Mouse (Mus musculus) CH12.LX (cell line): ENCODE data around the gene Spc25. TPM values are rescaled to one million over a fixed set of nuclear protein-coding genes. Genes with fewer than 3 reads are reported as not detected.

Experiments used
- DNase-seq: peaks from one replicate; pipeline ENCODE4 v3.0.0-alpha.2; 2013; ENCODE audit errors: extremely low read depth
- H3K27ac ChIP-seq: 2 replicates; pipeline ENCODE4 v1.5.1; 2012; ENCODE audit warnings: low read depth, mild to moderate bottlenecking, control low read depth, moderate library complexity; ENCODE audit not compliant: insufficient read depth
- H3K27me3 ChIP-seq: replicated peaks from 2 replicates; pipeline ENCODE3; 2012; ENCODE audit warnings: inconsistent platforms
- H3K36me3 ChIP-seq, 2 experiments: replicated peaks in 1 of 2; 2 replicates each; pipeline versions ENCODE3 to v1.6.1; 2012; ENCODE audit warnings: inconsistent platforms in 1 of 2, low read length in 1 of 2, mild to moderate bottlenecking in 1 of 2, mixed read lengths in 1 of 2, moderate library complexity in 1 of 2; ENCODE audit not compliant: control insufficient read depth in 1 of 2, insufficient read depth in 1 of 2
- H3K4me1 ChIP-seq, 2 experiments: 2 replicates each; pipeline ENCODE4 v1.6.1; 2012; ENCODE audit warnings: inconsistent platforms in 1 of 2, moderate library complexity in 1 of 2; ENCODE audit not compliant: insufficient read depth in 2 of 2, control insufficient read depth in 1 of 2
- H3K4me2 ChIP-seq: 2 replicates; pipeline ENCODE4 v1.6.1; 2012; ENCODE audit warnings: low read depth, mild to moderate bottlenecking, control low read depth; ENCODE audit not compliant: poor library complexity, insufficient read depth, severe bottlenecking
- H3K4me3 ChIP-seq, 3 experiments: fragments of 150-350 bp in 1 of 3; sonication (generic) in 1 of 3; replicated peaks in 1 of 3; 2 replicates each; pipeline versions ENCODE3 to v1.5.1; 2011 to 2012; ENCODE audit warnings: low read depth in 2 of 3, low read length in 2 of 3, mild to moderate bottlenecking in 2 of 3, moderate library complexity in 2 of 3, control low read depth in 1 of 3, improper control_type of control experiment in 1 of 3, inconsistent platforms in 1 of 3, mixed read lengths in 1 of 3; ENCODE audit not compliant: poor library complexity in 1 of 3
- H3K79me2 ChIP-seq: replicated peaks from 2 replicates; pipeline ENCODE4 v1.6.1; 2012; ENCODE audit warnings: mild to moderate bottlenecking, moderate library complexity; ENCODE audit not compliant: control insufficient read depth, poor library complexity, insufficient read depth, severe bottlenecking; ENCODE audit errors: extremely low read depth
- H3K9ac ChIP-seq: 2 replicates; pipeline ENCODE4 v1.6.1; 2012; ENCODE audit warnings: low read depth, mild to moderate bottlenecking, control low read depth, moderate library complexity; ENCODE audit not compliant: insufficient read depth
- H3K9me3 ChIP-seq: replicated peaks from 2 replicates; pipeline ENCODE3; 2012; ENCODE audit warnings: low read length, inconsistent platforms, mixed read lengths
- CHD2 ChIP-seq: IDR thresholded peaks from 2 replicates; pipeline ENCODE4 v1.6.1; 2011; ENCODE audit warnings: low read length, improper control_type of control experiment
- E2F4 ChIP-seq: IDR thresholded peaks from 2 replicates; pipeline ENCODE4 v1.6.1; 2011; ENCODE audit warnings: low read depth, low read length, improper control_type of control experiment; ENCODE audit not compliant: insufficient replicate concordance
- ELF1 ChIP-seq: IDR thresholded peaks from 2 replicates; pipeline ENCODE4 v1.6.1; 2014; ENCODE audit warnings: low read depth, mild to moderate bottlenecking, inconsistent platforms, low read length, improper control_type of control experiment
- EP300 ChIP-seq: IDR thresholded peaks from 2 replicates; pipeline ENCODE4 v1.6.1; 2011; ENCODE audit warnings: low read length, improper control_type of control experiment
- HCFC1 ChIP-seq: IDR thresholded peaks from 2 replicates; pipeline ENCODE4 v1.6.1; 2012; ENCODE audit warnings: low read depth, mild to moderate bottlenecking, inconsistent platforms, low read length, improper control_type of control experiment
- IRF4 ChIP-seq: IDR thresholded peaks from 2 replicates; pipeline ENCODE4 v1.6.1; 2014; ENCODE audit warnings: low read depth, mild to moderate bottlenecking, inconsistent platforms, low read length, improper control_type of control experiment
- KAT2A ChIP-seq: IDR thresholded peaks from 2 replicates; pipeline ENCODE4 v1.6.1; 2012; ENCODE audit warnings: low read length, improper control_type of control experiment, inconsistent platforms; ENCODE audit not compliant: insufficient replicate concordance
- MAZ ChIP-seq: IDR thresholded peaks from 2 replicates; pipeline ENCODE4 v1.6.1; 2012; ENCODE audit warnings: low read depth, mild to moderate bottlenecking, inconsistent platforms, low read length, improper control_type of control experiment, moderate library complexity
- MEF2A ChIP-seq: IDR thresholded peaks from 2 replicates; pipeline ENCODE4 v1.6.1; 2014; ENCODE audit warnings: low read depth, mild to moderate bottlenecking, inconsistent platforms, low read length, improper control_type of control experiment, borderline replicate concordance
- MXI1 ChIP-seq: IDR thresholded peaks from 2 replicates; pipeline ENCODE4 v1.6.1; 2011; ENCODE audit warnings: mild to moderate bottlenecking, low read depth, low read length, improper control_type of control experiment
- MYC ChIP-seq: IDR thresholded peaks from 2 replicates; pipeline ENCODE4 v1.6.1; 2011; ENCODE audit warnings: low read depth, mild to moderate bottlenecking, improper control_type of control experiment, low read length
- NELFE ChIP-seq: IDR thresholded peaks from 2 replicates; pipeline ENCODE4 v1.6.1; 2011; ENCODE audit warnings: low read depth, low read length, improper control_type of control experiment
- NRF1 ChIP-seq: IDR thresholded peaks from 2 replicates; pipeline ENCODE4 v1.6.1; 2014; ENCODE audit warnings: low read depth, mild to moderate bottlenecking, inconsistent platforms, low read length, improper control_type of control experiment, moderate library complexity
- POLR2A ChIP-seq: IDR thresholded peaks from 2 replicates; pipeline ENCODE4 v1.6.1; 2011; ENCODE audit warnings: low read depth, mild to moderate bottlenecking, improper control_type of control experiment, low read length
- POLR2AphosphoS2 ChIP-seq: IDR thresholded peaks from 2 replicates; pipeline ENCODE4 v1.6.1; 2011; ENCODE audit warnings: low read depth, low read length, improper control_type of control experiment
- RCOR1 ChIP-seq: conservative IDR thresholded peaks from 2 replicates; pipeline ENCODE4 v1.6.1; 2012; ENCODE audit warnings: low read depth, mild to moderate bottlenecking, inconsistent platforms, low read length, improper control_type of control experiment
- SIN3A ChIP-seq: IDR thresholded peaks from 2 replicates; pipeline ENCODE4 v1.6.1; 2012; ENCODE audit warnings: low read length, improper control_type of control experiment, inconsistent platforms
- TBP ChIP-seq: conservative IDR thresholded peaks from 2 replicates; pipeline ENCODE4 v1.6.1; 2011; ENCODE audit warnings: low read depth, low read length, improper control_type of control experiment
- TCF12 ChIP-seq: IDR thresholded peaks from 2 replicates; pipeline ENCODE4 v1.6.1; 2014; ENCODE audit warnings: low read depth, mild to moderate bottlenecking, inconsistent platforms, low read length, improper control_type of control experiment
- USF2 ChIP-seq: conservative IDR thresholded peaks from 2 replicates; pipeline ENCODE4 v1.6.1; 2011; ENCODE audit warnings: low read depth, low read length, improper control_type of control experiment
- ZKSCAN1 ChIP-seq: IDR thresholded peaks from 2 replicates; pipeline ENCODE4 v1.6.1; 2012; ENCODE audit warnings: low read depth, inconsistent platforms, low read length, improper control_type of control experiment, borderline replicate concordance
- ZMIZ1 ChIP-seq: IDR thresholded peaks from 2 replicates; pipeline ENCODE4 v1.6.1; 2012; ENCODE audit warnings: low read depth, mild to moderate bottlenecking, inconsistent platforms, low read length, improper control_type of control experiment
- dilution Hi-C: fragments of 300-500 bp; cut with MboI; formaldehyde crosslinking; loops from 2 replicates; pipeline ENCODE4 v1.14.3; 2020; ENCODE audit warnings: low sequenced_read_pairs; ENCODE audit not compliant: extremely low pct_unique_long_range_greater_than_20kb, extremely low pct_ligation_motif_present
- in situ Hi-C: fragments of 300-500 bp; cut with MboI; formaldehyde crosslinking; loops from 3 replicates; pipeline ENCODE4 v1.14.3; 2019; ENCODE audit warnings: low sequenced_read_pairs, low pct_ligation_motif_present, low pct_unique_long_range_greater_than_20kb, mixed read lengths
- polyA plus RNA-seq: library from polyadenylated mRNA; unstranded; fragments of >175 nt; gene quantifications from 2 replicates; pipeline ENCODE4 v1.2.1, GENCODE M21; 2012; ENCODE audit warnings: low read depth; ENCODE audit not compliant: insufficient read length
- total RNA-seq, 2 experiments: library from RNA; depleted of rRNA; stranded (reverse); fragments of 300-350 nt in 1 of 2; fragments of >200 nt in 1 of 2; gene quantifications; 2 replicates each; pipeline ENCODE4 v1.2.3; 2012 to 2014

The Spc25 gene
- total RNA-seq (2012; rRNA removed) (31.7 and 34.3 TPM in 2 replicates), total RNA-seq (2014; rRNA removed) (67.2 and 73.8 TPM in 2 replicates), polyA plus RNA-seq (47.2 and 50.0 TPM in 2 replicates)

- H3K79me2 ChIP-seq = peaks cover 12% of the 10 kb centered on the region
- DNase-seq = peak; percentile 95
- TF ChIP-seq MYC (peak; percentile 45; the same call in 1 of the 2 replicates), ELF1 (peak; percentile 81), TCF12 (peak; percentile 78; the same call in 1 of the 2 replicates), NELFE (peak; percentile 96), HCFC1 (peak; percentile 100), NRF1 (peak; percentile 55), E2F4 (peak; percentile 98), RCOR1 (no peak), MAZ (no peak), POLR2AphosphoS2 (peak; percentile 87; the same call in 1 of the 2 replicates), SIN3A (peak; percentile 84; the same call in 1 of the 2 replicates), EP300 (no peak), MXI1 (peak; percentile 89), ZMIZ1 (peak; percentile 91), CHD2 (peak; percentile 100), USF2 (no peak), ZKSCAN1 (no peak), MEF2A (peak; percentile 29; the same call in 1 of the 2 replicates), KAT2A (peak; percentile 97), TBP (peak; percentile 75), POLR2A (peak; percentile 96), IRF4 (0 out of 2 replicates have a peak, but pooled peaks have one; percentile 53)
- H3K4me2 ChIP-seq = peak within 1 kb of the TSS; percentile 96
- no peaks in the 10 kb centered on the region for H3K9me3 ChIP-seq
- dilution Hi-C loops = no loop called here
- H3K4me3 ChIP-seq = peak within 1 kb of the TSS; percentile 90 to 99 (median 96)
- H3K9ac ChIP-seq = peak within 1 kb of the TSS; percentile 85
- H3K36me3 ChIP-seq = peaks cover 14 to 22% of the 10 kb centered on the region in 2 experiments
- H3K4me1 ChIP-seq = peaks cover 0 to 7% of the 10 kb centered on the region in 2 experiments; a peak in 2 of 4 replicates
- peak within 1 kb of the TSS; percentile 33; the same call in 1 of the 2 replicates for H3K27ac ChIP-seq
- in situ Hi-C loops = no loop called here
- H3K27me3 ChIP-seq = no peaks in the 10 kb centered on the region
These were observed at the start of gene Spc25 for GRCm38 (mm10) chr2:69205791-69206351. TSS of gene Spc25 (minus strand) at chr2:69206194.
